In genomic region chr10:126748696-126749466, GRCm38 (mm10) we compare ENCODE assay signal across 18 mouse cellular contexts.
A peak's percentile ranks its signal among the peaks of the same experiment; 100 is the strongest.
DNase-seq lines count a peak whose midpoint lies in the region; ATAC-seq and TF ChIP-seq lines count a peak whose summit lies in the region.
"Had no signal": no experiment of that assay in that cellular context is flagged by ENCODE, and none has a peak within 500 bp of the region (broad histone marks: within the 10 kb centered on the region; RNA-seq: fewer than 3 reads in every experiment).

No protein-coding gene starts in this region.

- no peaks in the 10 kb centered on the region; the same call in 1 of the 2 replicates for H3K4me1 ChIP-seq in kidney, postnatal 0 days (replicated peaks; ENCODE audit: insufficient read depth, low read length)
- no peaks in the 10 kb centered on the region; the same call in 1 of the 2 replicates for H3K4me1 ChIP-seq in hindbrain, postnatal 0 days (ENCODE audit: insufficient read depth, low read length)
- peaks cover 18% of the 10 kb centered on the region for H3K4me1 ChIP-seq in neural tube, embryonic 13.5 days (replicated peaks)
- H3K4me1 ChIP-seq in heart, embryonic 10.5 days = no peaks in the 10 kb centered on the region

- no peaks in the 10 kb centered on the region for H3K27me3 ChIP-seq in kidney, postnatal 0 days (ENCODE audit: insufficient read depth, low read length)
- H3K27me3 ChIP-seq in hindbrain, postnatal 0 days (ENCODE audit: insufficient read depth, low read length) = no peaks in the 10 kb centered on the region
- H3K27me3 ChIP-seq in neural tube, embryonic 13.5 days = peaks cover 4% of the 10 kb centered on the region; the same call in 1 of the 2 replicates
- no peaks in the 10 kb centered on the region for H3K27me3 ChIP-seq in heart, embryonic 10.5 days (ENCODE audit: insufficient read depth, poor library complexity, severe bottlenecking)

- 25% methylated on average over 17 of the region's 17 CpGs for WGBS in kidney, postnatal 0 days
- 33% methylated on average over 17 of the region's 17 CpGs for WGBS in hindbrain, postnatal 0 days
- 20% methylated on average over 17 of the region's 17 CpGs for WGBS in neural tube, embryonic 13.5 days
- WGBS in heart, embryonic 10.5 days = 70% methylated on average over 17 of the region's 17 CpGs

- H3K36me3 ChIP-seq in kidney, postnatal 0 days (ENCODE audit: insufficient read depth, low read length) = no peaks in the 10 kb centered on the region
- no peaks in the 10 kb centered on the region for H3K36me3 ChIP-seq in hindbrain, postnatal 0 days (ENCODE audit: insufficient read depth, low read length)
- H3K36me3 ChIP-seq in neural tube, embryonic 13.5 days = no peaks in the 10 kb centered on the region
- H3K36me3 ChIP-seq in heart, embryonic 10.5 days = no peaks in the 10 kb centered on the region

- H3K27ac ChIP-seq in kidney, postnatal 0 days = no peak overlapping the region
- no peak overlapping the region for H3K27ac ChIP-seq in hindbrain, postnatal 0 days
- peak overlapping the region; percentile 3; the same call in 1 of the 2 replicates for H3K27ac ChIP-seq in neural tube, embryonic 13.5 days (replicated peaks)
- H3K27ac ChIP-seq in heart, embryonic 10.5 days = no peak overlapping the region
- H3K27ac ChIP-seq: gastrocnemius, adult 2 months had no signal

- H3K4me3 ChIP-seq in kidney, postnatal 0 days (replicated peaks; ENCODE audit: low read depth, low read length) = no peak overlapping the region
- H3K4me3 ChIP-seq in hindbrain, postnatal 0 days (ENCODE audit: low read length) = no peak overlapping the region
- H3K4me3 ChIP-seq in neural tube, embryonic 13.5 days = no peak overlapping the region
- H3K4me3 ChIP-seq in heart, embryonic 10.5 days = no peak overlapping the region
- H3K4me3 ChIP-seq: gastrocnemius, adult 2 months had no signal

- TF ChIP-seq CTCF in kidney, postnatal 0 days (IDR thresholded peaks at IDR 0.05; ENCODE audit: low read depth) = no peak
- no peak for TF ChIP-seq CTCF in hindbrain, postnatal 0 days (IDR thresholded peaks at IDR 0.05; ENCODE audit: low read depth)

- ATAC-seq in kidney, postnatal 0 days (replicated peaks; ENCODE audit: low FRiP score, low read depth) = peak; percentile 43; the same call in 1 of the 2 replicates
- ATAC-seq in hindbrain, postnatal 0 days = no peak
- peak; percentile 67; the same call in 1 of the 2 replicates for ATAC-seq in neural tube, embryonic 13.5 days (ENCODE audit: low read depth)

- no peaks in the 10 kb centered on the region for H3K9me3 ChIP-seq in kidney, postnatal 0 days (replicated peaks; ENCODE audit: low read length)
- H3K9me3 ChIP-seq in hindbrain, postnatal 0 days (ENCODE audit: low read length) = no peaks in the 10 kb centered on the region
- no peaks in the 10 kb centered on the region for H3K9me3 ChIP-seq in neural tube, embryonic 13.5 days
- H3K9me3 ChIP-seq in heart, embryonic 10.5 days = no peaks in the 10 kb centered on the region; the same call in 1 of the 2 replicates

- peak; percentile 43 for DNase-seq in embryo, embryonic 10.5 days (ENCODE audit: low spot score)
- DNase-seq in embryo, embryonic 10 days (ENCODE audit: low spot score) = no peak
- peak; percentile 37 for DNase-seq in kidney, postnatal 0 days (ENCODE audit: low spot score)
- no peak for DNase-seq in kidney, postnatal 4 days
- peak; percentile 2 for DNase-seq in hindbrain, postnatal 0 days (ENCODE audit: low spot score)
- DNase-seq in heart, embryonic 10.5 days (ENCODE audit: low spot score) = no peak
- DNase-seq in left cerebral cortex, adult 18-20 months (ENCODE audit: low spot score in 2 of 2) = no peak
- DNase-seq: adrenal gland, postnatal 14 days; cerebellum, adult 9-11 months; gastrocnemius, adult 2 months; heart, adult 18-20 months; kidney, postnatal 25 days; left cerebral cortex, postnatal 4 days; lung, postnatal 10 days; right cerebral cortex, postnatal 14 days; thymus, postnatal 4 days had no signal

- no peak overlapping the region for H3K4me2 ChIP-seq in kidney, postnatal 0 days (ENCODE audit: low read length)
- no peak overlapping the region for H3K4me2 ChIP-seq in hindbrain, postnatal 0 days (ENCODE audit: low read depth, low read length)
- H3K4me2 ChIP-seq in neural tube, embryonic 13.5 days = peak overlapping the region; percentile 24
- H3K4me2 ChIP-seq: liver, embryonic 11.5 days had no signal

- H3K9ac ChIP-seq in kidney, postnatal 0 days (ENCODE audit: low read depth, low read length) = no peak overlapping the region
- H3K9ac ChIP-seq in hindbrain, postnatal 0 days (replicated peaks; ENCODE audit: low read length) = no peak overlapping the region
- H3K9ac ChIP-seq in neural tube, embryonic 13.5 days = no peak overlapping the region

Comparison
In these comparisons a context has a peak if more than half of its experiments do, and no peak if none do; other contexts are left out.
1. DNase-seq: peak in embryo, embryonic 10.5 days (single experiment), kidney, postnatal 0 days (single experiment) and hindbrain, postnatal 0 days (single experiment); none in embryo, embryonic 10 days (single experiment), kidney, postnatal 4 days (0 of 2), heart, embryonic 10.5 days (single experiment) and left cerebral cortex, adult 18-20 months (0 of 2).